21 mouse cellular contexts compared by ENCODE assay signal in genomic region chr4:12425507-12425906, GRCm38 (mm10).
DNase-seq lines count a peak whose midpoint lies in the region; ATAC-seq and TF ChIP-seq lines count a peak whose summit lies in the region.
"Had no signal": no experiment of that assay in that cellular context is flagged by ENCODE, and none has a peak within 500 bp of the region (broad histone marks: within the 10 kb centered on the region; RNA-seq: fewer than 3 reads in every experiment).

No protein-coding gene starts in this region.

- H3K9ac ChIP-seq in ES-E14 (ENCODE audit: insufficient read depth, low read depth, low read length, poor library complexity, severe bottlenecking): no peak overlapping the region
- H3K9ac ChIP-seq: embryonic facial prominence, embryonic 13.5 days; embryonic facial prominence, embryonic 15.5 days; forebrain, embryonic 12.5 days had no signal

- ATAC-seq in megakaryocyte, adult 5-6 weeks (ENCODE audit: poor library complexity, severe bottlenecking): no peak
- ATAC-seq: forebrain, embryonic 14.5 days; forebrain, embryonic 16.5 days had no signal

- H3K36me3 ChIP-seq in ES-E14 (ENCODE audit: control insufficient read depth, insufficient read depth, low read length, poor library complexity, severe bottlenecking): no peaks in the 10 kb centered on the region
- H3K36me3 ChIP-seq: embryonic facial prominence, embryonic 13.5 days; embryonic facial prominence, embryonic 15.5 days; forebrain, embryonic 10.5 days; forebrain, embryonic 12.5 days had no signal

- H3K9me3 ChIP-seq in ES-E14 (ENCODE audit: control insufficient read depth, insufficient read depth, low read depth, low read length): no peaks in the 10 kb centered on the region
- H3K9me3 ChIP-seq: embryonic facial prominence, embryonic 13.5 days; embryonic facial prominence, embryonic 15.5 days; forebrain, embryonic 10.5 days; forebrain, embryonic 12.5 days had no signal

- H3K27ac ChIP-seq in ES-E14 (ENCODE audit: insufficient read depth, low read depth, low read length, poor library complexity, severe bottlenecking): no peak overlapping the region
- H3K27ac ChIP-seq: embryonic facial prominence, embryonic 13.5 days; embryonic facial prominence, embryonic 15.5 days; forebrain, embryonic 10.5 days; forebrain, embryonic 12.5 days had no signal

- no peak overlapping the region for H3K4me3 ChIP-seq in ES-E14 (ENCODE audit: insufficient read depth in 1 of 2, low read depth in 1 of 2, low read length in 2 of 2, poor library complexity in 1 of 2, severe bottlenecking in 1 of 2)
- H3K4me3 ChIP-seq: embryonic facial prominence, embryonic 13.5 days; embryonic facial prominence, embryonic 15.5 days; erythroblast, embryonic 14.5 days; forebrain, embryonic 10.5 days; forebrain, embryonic 12.5 days had no signal

- DNase-seq in ES-E14 (ENCODE audit: low read depth, low spot score): peak; percentile 26
- peak; percentile 50 for DNase-seq in ZHBTc4 (ENCODE audit: low read depth, low spot score)
- no peak for DNase-seq in urinary bladder, postnatal 10 days (ENCODE audit: low spot score)
- no peak for DNase-seq in embryo, embryonic 10 days (ENCODE audit: low spot score)
- DNase-seq: adrenal gland, adult 2 months; adrenal gland, postnatal 10 days; adrenal gland, postnatal 25 days; cerebellum, adult 11-12 months; cerebellum, adult 2 months; cerebellum, adult 9-10 months; cerebellum, postnatal 10 days; cerebellum, postnatal 25 days; embryo, embryonic 11 days had no signal

- no peaks in the 10 kb centered on the region for H3K4me1 ChIP-seq in ES-E14 (ENCODE audit: control insufficient read depth in 2 of 2, insufficient read depth in 2 of 2, low read length in 2 of 2, poor library complexity in 1 of 2)

- in situ Hi-C loops in ES-E14 (cut with MboI; ENCODE audit: low sequenced_read_pairs in 2 of 2, unreplicated experiment in 2 of 2): no loop called here

TF ChIP-seq in ES-E14, 5 proteins besides CTCF, POLR2A, EP300 and RAD21:
- TF ChIP-seq MAFK (IDR thresholded peaks at IDR 0.05; ENCODE audit: insufficient read depth, low read depth, low read length) (no peak), HCFC1 (IDR thresholded peaks at IDR 0.05; ENCODE audit: borderline replicate concordance, insufficient read depth, low read length) (no peak), CHD2 (IDR thresholded peaks at IDR 0.05; ENCODE audit: low read depth, low read length) (no peak), ZNF384 (IDR thresholded peaks at IDR 0.05; ENCODE audit: low read depth, low read length) (no peak), ZC3H11A (IDR thresholded peaks at IDR 0.05; ENCODE audit: borderline replicate concordance, low read depth, low read length) (no peak)
TF ChIP-seq in ES-E14: peak in this region for 0.

Comparison
In these comparisons a context has a peak if more than half of its experiments do, and no peak if none do; other contexts are left out.
1. DNase-seq: peak in ES-E14 (single experiment) and ZHBTc4 (single experiment); none in urinary bladder, postnatal 10 days (single experiment) and embryo, embryonic 10 days (single experiment).